Mouse (Mus musculus) embryonic facial prominence, embryonic 12.5 days (tissue): ENCODE data around the gene Htr6. TPM values are rescaled to one million over a fixed set of nuclear protein-coding genes. Genes with fewer than 3 reads are reported as not detected.

Experiments used
- ATAC-seq: fragments of 200-750 bp; cut with Nextera tagmentation; 2 replicates; pipeline ENCODE4 v1.8.0; 2017; ENCODE audit not compliant: insufficient number of reproducible peaks, insufficient read depth, low FRiP score, low TSS enrichment
- H3K27ac ChIP-seq: fragments of 300-500 bp; sonication (generic); 2 replicates; pipeline ENCODE4 v1.5.1; 2016; ENCODE audit warnings: mild to moderate bottlenecking
- H3K27me3 ChIP-seq: fragments of 300-500 bp; sonication (generic); 2 replicates; pipeline ENCODE4 v1.6.1; 2016; ENCODE audit warnings: mild to moderate bottlenecking, moderate library complexity
- H3K36me3 ChIP-seq: fragments of 300-500 bp; sonication (generic); 2 replicates; pipeline ENCODE4 v1.6.1; 2016; ENCODE audit warnings: mild to moderate bottlenecking
- H3K4me1 ChIP-seq: fragments of 300-500 bp; sonication (generic); 2 replicates; pipeline ENCODE4 v1.6.1; 2016
- H3K4me2 ChIP-seq: fragments of 300-500 bp; sonication (generic); replicated peaks from 2 replicates; pipeline ENCODE4 v1.6.1; 2016; ENCODE audit warnings: mild to moderate bottlenecking, moderate library complexity
- H3K4me3 ChIP-seq: fragments of 300-500 bp; sonication (generic); 2 replicates; pipeline ENCODE4 v1.5.1; 2016; ENCODE audit warnings: mild to moderate bottlenecking
- H3K9ac ChIP-seq: fragments of 300-500 bp; sonication (generic); 2 replicates; pipeline ENCODE4 v1.6.1; 2016; ENCODE audit warnings: mild to moderate bottlenecking, moderate library complexity
- H3K9me3 ChIP-seq: fragments of 300-500 bp; sonication (generic); 2 replicates; pipeline ENCODE4 v1.6.1; 2016; ENCODE audit warnings: mild to moderate bottlenecking, moderate library complexity
- WGBS: fragments of 180-500 bp; shearing (Covaris S2); methylation state at CpG from one replicate; pipeline ENCODE4 v1.1.7; 2016; 5-methylcytosine and 5-hydroxymethylcytosine counted together
- polyA plus RNA-seq: library from polyadenylated mRNA; unstranded; fragments of >200 nt; fragmentation: Nextera tagmentation; extraction: Ambion mirVana; gene quantifications from 2 replicates; pipeline ENCODE4 v1.2.1, GENCODE M21; 2016

Htr6 gene
- polyA plus RNA-seq, 1 experiment from 2014 or later = 0.40 TPM

DNA sequence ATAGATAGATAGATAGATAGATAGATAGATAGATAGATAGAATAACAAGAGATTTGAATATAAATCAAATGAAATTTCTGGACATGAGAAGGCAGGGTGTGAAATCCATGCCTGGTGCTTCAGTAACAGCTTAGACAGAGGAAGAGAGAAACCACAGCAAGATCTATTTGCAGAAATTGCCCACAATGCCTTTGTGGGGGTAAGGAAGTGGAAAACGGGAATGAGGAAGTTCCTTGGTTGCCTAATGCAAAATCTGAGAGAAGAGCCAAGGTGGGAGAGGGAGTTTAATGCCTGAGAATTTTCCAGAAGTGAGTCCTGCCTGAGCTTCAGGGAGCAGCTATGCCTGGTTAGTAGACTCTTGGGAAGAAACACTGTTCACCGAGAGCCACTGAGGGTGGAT is 31.8 kb downstream of the Htr6 start:
- no peak overlapping the region for H3K9ac ChIP-seq
- H3K4me2 ChIP-seq = no peak overlapping the region
- H3K9me3 ChIP-seq = no peaks in the 10 kb centered on the region
- H3K4me1 ChIP-seq = peaks cover 18% of the 10 kb centered on the region
- 86% methylated on average over 2 of the region's 2 CpGs for WGBS
- peaks cover 3% of the 10 kb centered on the region; the same call in 1 of the 2 replicates for H3K27me3 ChIP-seq
- ATAC-seq = no peak
- H3K4me3 ChIP-seq = no peak overlapping the region
- H3K36me3 ChIP-seq = no peaks in the 10 kb centered on the region
- H3K27ac ChIP-seq = no peak overlapping the region

GRCm38 (mm10) chr4:139042611-139043010 is 32.8 kb downstream of the Htr6 start:
- H3K9me3 ChIP-seq = no peaks in the 10 kb centered on the region
- H3K36me3 ChIP-seq = no peaks in the 10 kb centered on the region
- H3K4me2 ChIP-seq = no peak overlapping the region
- peaks cover 3% of the 10 kb centered on the region; the same call in 1 of the 2 replicates for H3K27me3 ChIP-seq
- H3K4me1 ChIP-seq = peaks cover 21% of the 10 kb centered on the region
- WGBS = 84% methylated on average over 5 of the region's 5 CpGs
- H3K9ac ChIP-seq = no peak overlapping the region
- H3K4me3 ChIP-seq = no peak overlapping the region
- H3K27ac ChIP-seq = no peak overlapping the region
- ATAC-seq = no peak

DNA sequence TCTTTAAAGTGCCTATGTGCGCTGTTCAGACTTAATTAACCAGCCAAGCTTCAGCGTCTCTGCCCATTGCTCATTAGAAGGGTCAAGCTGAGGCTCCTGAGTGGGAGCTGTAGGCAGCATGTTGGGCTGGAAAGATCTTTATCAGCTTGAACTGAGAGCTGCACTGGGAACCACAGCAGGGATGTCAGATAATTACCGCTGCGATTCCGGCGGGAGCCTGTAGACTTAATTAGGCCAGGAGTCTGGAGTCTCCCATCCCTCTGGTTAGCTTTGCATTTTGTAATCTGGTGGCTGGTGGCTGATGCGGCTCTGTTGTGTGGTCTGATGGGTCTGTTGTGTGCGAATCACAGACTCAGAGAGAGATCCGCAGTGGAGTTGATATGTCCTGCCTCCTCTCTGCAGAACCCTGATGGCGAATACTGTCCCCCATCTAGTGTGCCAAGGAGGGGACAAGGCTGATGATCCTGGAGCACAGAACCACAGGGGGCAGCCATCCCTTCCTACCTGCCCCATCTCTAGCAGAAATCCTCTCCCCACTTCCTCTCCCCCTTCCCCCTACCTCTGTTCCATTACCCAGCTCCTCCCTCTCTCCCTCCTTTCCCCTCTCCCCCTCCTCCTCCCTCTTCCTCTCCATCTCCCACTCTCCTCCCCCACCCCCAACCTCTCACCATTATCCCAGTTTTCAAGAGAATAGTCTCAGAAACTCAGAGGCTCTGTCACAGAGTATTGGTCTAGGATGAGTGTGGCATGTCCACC is 35.1 kb downstream of the Htr6 start:
- no peak for ATAC-seq
- Histone ChIP-seq H3K4me1 (peaks cover 23% of the 10 kb centered on the region), H3K9ac (no peak overlapping the region), H3K4me2 (peak overlapping the region; percentile 18; the same call in 1 of the 2 replicates), H3K27ac (no peak overlapping the region), H3K9me3 (no peaks in the 10 kb centered on the region), H3K4me3 (no peak overlapping the region), H3K27me3 (peaks cover 3% of the 10 kb centered on the region; the same call in 1 of the 2 replicates), H3K36me3 (no peaks in the 10 kb centered on the region)
- 1% methylated on average over 10 of the region's 10 CpGs for WGBS

DNA sequence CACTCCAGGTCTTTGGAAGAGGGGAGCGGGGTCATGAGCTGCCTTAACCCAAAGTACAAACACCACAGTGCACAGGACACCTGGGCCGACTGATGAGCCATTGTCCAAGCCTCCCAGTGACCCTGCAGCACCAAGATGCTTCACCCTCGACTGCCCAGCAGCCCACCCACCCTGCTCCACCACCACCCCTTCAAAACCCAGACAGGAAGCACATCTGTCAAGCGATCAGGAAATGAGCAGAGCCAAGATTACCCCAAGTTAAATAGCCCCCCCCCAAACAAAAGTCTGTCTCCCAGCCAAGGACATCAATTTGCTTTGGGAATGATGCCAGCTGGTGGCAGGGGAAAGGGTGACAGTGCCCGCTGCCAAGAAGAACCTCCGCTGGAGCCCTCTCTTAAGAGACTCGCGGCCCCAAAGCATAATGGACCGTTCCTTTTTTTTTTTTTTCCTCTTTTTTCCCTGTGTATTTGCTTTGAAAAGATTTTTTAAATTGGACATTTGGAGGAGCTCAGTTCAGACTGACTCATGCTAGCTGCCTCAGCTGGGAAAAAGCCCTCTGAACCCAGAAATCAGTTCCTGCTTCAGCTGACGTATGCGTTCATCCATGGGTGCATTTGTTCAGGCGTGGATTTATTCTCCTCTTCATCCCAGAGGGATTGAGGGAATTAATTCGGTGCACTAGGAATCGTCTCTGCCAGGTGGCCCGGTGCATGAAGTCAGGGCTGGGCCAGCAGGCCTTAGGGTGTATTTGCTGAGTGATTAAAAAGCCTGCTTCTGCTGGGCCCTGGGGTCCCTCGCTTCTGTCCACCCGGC is 37.4 kb downstream of the Htr6 start:
- Histone ChIP-seq H3K4me3 (no peak overlapping the region), H3K4me1 (peaks cover 29% of the 10 kb centered on the region), H3K27ac (no peak overlapping the region), H3K9ac (no peak overlapping the region), H3K4me2 (no peak overlapping the region), H3K36me3 (no peaks in the 10 kb centered on the region), H3K27me3 (peaks cover 3% of the 10 kb centered on the region; the same call in 1 of the 2 replicates), H3K9me3 (no peaks in the 10 kb centered on the region)
- no peak for ATAC-seq
- WGBS = 65% methylated on average over 17 of the region's 17 CpGs

- Histone ChIP-seq H3K4me2 (no peak overlapping the region), H3K4me3 (no peak overlapping the region), H3K9me3 (no peaks in the 10 kb centered on the region), H3K9ac (no peak overlapping the region), H3K27ac (no peak overlapping the region), H3K36me3 (no peaks in the 10 kb centered on the region), H3K4me1 (peaks cover 29% of the 10 kb centered on the region), H3K27me3 (peaks cover 3% of the 10 kb centered on the region; the same call in 1 of the 2 replicates)
- 94% methylated on average over 3 of the region's 3 CpGs for WGBS
- no peak for ATAC-seq
These were observed 39.6 kb downstream of the Htr6 start for GRCm38 (mm10) chr4:139035799-139036198.

DNA sequence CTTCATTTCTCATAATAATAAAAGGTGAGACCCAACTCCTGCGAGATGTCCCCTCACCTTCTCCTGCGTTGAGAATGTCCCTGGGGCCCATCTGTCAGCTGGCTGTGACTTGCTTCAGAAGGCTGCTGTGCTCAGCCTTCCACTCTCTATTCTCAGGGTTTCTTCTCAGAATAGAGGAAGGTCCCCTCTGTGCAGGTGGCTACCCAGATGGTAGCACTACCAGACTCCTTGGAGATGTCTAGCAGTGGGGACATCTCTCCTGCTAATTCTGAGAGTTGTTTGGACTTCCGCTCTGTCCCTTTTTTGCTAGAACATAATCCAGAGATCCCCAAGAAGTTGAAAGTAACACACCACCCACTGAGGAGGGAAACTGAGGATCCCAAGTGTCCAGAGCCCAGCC is 40.4 kb downstream of the Htr6 start:
- no peak for ATAC-seq
- 92% methylated on average over 3 of the region's 3 CpGs for WGBS
- no peaks in the 10 kb centered on the region for H3K36me3 ChIP-seq
- H3K9ac ChIP-seq = no peak overlapping the region
- H3K9me3 ChIP-seq = no peaks in the 10 kb centered on the region
- H3K27ac ChIP-seq = no peak overlapping the region
- no peaks in the 10 kb centered on the region; the same call in 1 of the 2 replicates for H3K27me3 ChIP-seq
- H3K4me3 ChIP-seq = no peak overlapping the region
- H3K4me1 ChIP-seq = peaks cover 20% of the 10 kb centered on the region
- H3K4me2 ChIP-seq = no peak overlapping the region

DNA sequence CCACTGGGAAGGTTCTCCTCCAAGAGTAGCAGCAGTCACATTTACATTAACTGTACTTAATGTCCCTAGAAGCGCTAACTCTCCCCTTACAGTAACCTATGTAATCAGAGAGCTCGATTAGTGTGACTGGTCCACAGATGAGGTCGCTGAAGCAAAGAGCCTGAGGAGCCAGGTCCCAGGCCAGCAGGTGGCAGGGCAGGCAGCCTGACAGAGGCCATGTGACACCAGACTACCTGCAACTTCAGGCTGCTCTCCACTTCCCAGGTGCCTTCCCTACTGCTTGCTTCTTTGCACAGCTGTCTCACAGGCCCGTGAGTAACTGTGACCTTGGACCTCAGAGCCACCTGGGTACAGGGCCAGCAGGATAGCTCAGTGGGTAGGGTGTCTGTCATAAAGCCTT is 40.8 kb downstream of the Htr6 start:
- ATAC-seq = no peak
- H3K36me3 ChIP-seq = no peaks in the 10 kb centered on the region
- H3K27ac ChIP-seq = no peak overlapping the region
- WGBS = 46% methylated on average over 4 of the region's 4 CpGs
- H3K4me2 ChIP-seq = no peak overlapping the region
- H3K9ac ChIP-seq = no peak overlapping the region
- no peaks in the 10 kb centered on the region; the same call in 1 of the 2 replicates for H3K27me3 ChIP-seq
- no peaks in the 10 kb centered on the region for H3K9me3 ChIP-seq
- H3K4me3 ChIP-seq = no peak overlapping the region
- H3K4me1 ChIP-seq = peaks cover 19% of the 10 kb centered on the region; the same call in 1 of the 2 replicates

DNA sequence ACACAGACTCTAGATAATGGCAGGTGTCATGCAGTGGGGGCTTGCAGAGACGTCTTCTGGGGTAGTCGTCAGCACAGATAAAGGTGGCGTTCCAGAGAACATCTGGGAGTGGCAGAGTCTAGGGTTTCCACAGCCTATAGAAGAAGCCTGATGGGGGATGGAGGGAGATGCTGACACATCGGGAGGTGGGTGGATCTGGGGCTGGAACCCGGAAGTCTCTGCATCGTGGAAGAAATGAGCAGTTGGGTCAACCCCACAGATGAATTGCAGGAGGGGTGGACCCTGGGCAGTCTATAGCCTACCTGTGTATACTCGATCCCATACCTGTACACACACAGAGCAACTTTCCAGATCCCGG is 41.4 kb downstream of the Htr6 start:
- H3K4me1 ChIP-seq = peaks cover 19% of the 10 kb centered on the region; the same call in 1 of the 2 replicates
- H3K27me3 ChIP-seq = no peaks in the 10 kb centered on the region
- no peak for ATAC-seq
- H3K4me3 ChIP-seq = no peak overlapping the region
- H3K9ac ChIP-seq = no peak overlapping the region
- no peaks in the 10 kb centered on the region for H3K36me3 ChIP-seq
- no peak overlapping the region for H3K4me2 ChIP-seq
- no peak overlapping the region for H3K27ac ChIP-seq
- WGBS = 73% methylated on average over 8 of the region's 8 CpGs
- no peaks in the 10 kb centered on the region for H3K9me3 ChIP-seq

DNA sequence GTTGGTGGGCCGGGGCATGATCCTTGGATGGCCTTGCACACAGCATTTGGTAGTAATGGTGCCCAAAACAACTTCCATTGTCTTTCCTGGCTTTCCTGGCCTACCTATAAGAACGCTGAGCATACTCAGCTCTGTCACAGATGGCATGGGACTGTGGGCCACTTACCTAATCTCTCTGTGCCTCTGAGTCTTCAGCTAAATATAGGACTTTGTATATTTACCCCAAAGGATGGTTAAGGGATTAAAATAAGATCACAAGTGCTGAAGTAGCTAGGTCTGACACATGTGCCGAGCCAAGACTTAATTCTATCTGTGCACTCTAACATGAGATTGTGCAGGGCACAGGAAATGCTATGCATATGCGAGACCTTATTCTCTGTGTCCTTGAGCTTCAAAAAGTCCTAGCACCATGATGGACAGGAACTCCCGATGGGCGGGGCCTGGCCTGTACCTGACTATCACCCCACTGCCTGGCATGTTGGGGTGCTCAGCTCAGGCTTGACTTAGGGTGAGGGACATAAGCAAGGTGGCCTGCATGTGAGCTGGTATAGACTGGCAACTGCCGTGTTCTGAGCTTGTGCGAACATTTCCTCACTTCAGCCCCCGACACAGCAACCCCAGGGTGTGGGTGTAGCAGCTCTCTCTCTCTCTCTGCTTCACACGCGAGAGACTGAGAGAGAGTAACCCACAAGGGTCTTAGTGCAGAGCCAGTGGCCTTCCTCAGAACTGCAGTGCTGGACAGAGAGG is 41.9 kb downstream of the Htr6 start:
- 78% methylated on average over 11 of the region's 11 CpGs for WGBS
- Histone ChIP-seq H3K9me3 (no peaks in the 10 kb centered on the region), H3K4me1 (peaks cover 19% of the 10 kb centered on the region; the same call in 1 of the 2 replicates), H3K27ac (no peak overlapping the region), H3K9ac (no peak overlapping the region), H3K4me2 (no peak overlapping the region), H3K36me3 (no peaks in the 10 kb centered on the region), H3K4me3 (no peak overlapping the region), H3K27me3 (no peaks in the 10 kb centered on the region)
- no peak for ATAC-seq

- Histone ChIP-seq H3K36me3 (no peaks in the 10 kb centered on the region), H3K4me2 (no peak overlapping the region), H3K27ac (no peak overlapping the region), H3K4me3 (no peak overlapping the region), H3K27me3 (no peaks in the 10 kb centered on the region), H3K9me3 (no peaks in the 10 kb centered on the region), H3K9ac (no peak overlapping the region), H3K4me1 (peaks cover 15% of the 10 kb centered on the region; the same call in 1 of the 2 replicates)
- no peak for ATAC-seq
- 66% methylated on average over 12 of the region's 12 CpGs for WGBS
These were observed 42.8 kb downstream of the Htr6 start for GRCm38 (mm10) chr4:139032521-139032920.

- ATAC-seq = no peak
- no peak overlapping the region for H3K27ac ChIP-seq
- H3K36me3 ChIP-seq = no peaks in the 10 kb centered on the region
- no peaks in the 10 kb centered on the region for H3K27me3 ChIP-seq
- H3K4me3 ChIP-seq = no peak overlapping the region
- 62% methylated on average over 6 of the region's 6 CpGs for WGBS
- no peaks in the 10 kb centered on the region for H3K9me3 ChIP-seq
- H3K4me2 ChIP-seq = no peak overlapping the region
- H3K9ac ChIP-seq = no peak overlapping the region
- peaks cover 14% of the 10 kb centered on the region; the same call in 1 of the 2 replicates for H3K4me1 ChIP-seq
These were observed 44.7 kb downstream of the Htr6 start for GRCm38 (mm10) chr4:139030675-139031074.
